Mouse (Mus musculus) limb, embryonic 10.5 days (tissue): ENCODE data around the gene Opcml. TPM values are rescaled to one million over a fixed set of nuclear protein-coding genes. Genes with fewer than 3 reads are reported as not detected.

Experiments used
- DNase-seq: peaks from one replicate; pipeline ENCODE4 v3.0.0-alpha.2; 2017; ENCODE audit warnings: low spot score
- H3K27ac ChIP-seq: fragments of 300-500 bp; sonication (generic); 2 replicates; pipeline ENCODE4 v1.5.1; 2016; ENCODE audit warnings: mild to moderate bottlenecking
- H3K27me3 ChIP-seq: fragments of 300-500 bp; sonication (generic); 2 replicates; pipeline ENCODE4 v1.6.1; 2016; ENCODE audit warnings: low read depth, mild to moderate bottlenecking; ENCODE audit not compliant: poor library complexity, severe bottlenecking
- H3K36me3 ChIP-seq: fragments of 300-500 bp; sonication (generic); 2 replicates; pipeline ENCODE4 v1.6.1; 2016; ENCODE audit warnings: mild to moderate bottlenecking, moderate library complexity
- H3K4me1 ChIP-seq: fragments of 300-500 bp; sonication (generic); 2 replicates; pipeline ENCODE4 v1.6.1; 2016
- H3K4me3 ChIP-seq: fragments of 300-500 bp; sonication (generic); 2 replicates; pipeline ENCODE4 v1.5.1; 2016; ENCODE audit warnings: mild to moderate bottlenecking, moderate library complexity
- H3K9me3 ChIP-seq: fragments of 300-500 bp; sonication (generic); replicated peaks from 2 replicates; pipeline ENCODE4 v1.6.1; 2016; ENCODE audit warnings: mild to moderate bottlenecking
- WGBS: fragments of 180-500 bp; shearing (Covaris S2); methylation state at CpG from one replicate; pipeline ENCODE4 v1.1.7; 2016; 5-methylcytosine and 5-hydroxymethylcytosine counted together
- polyA plus RNA-seq: library from polyadenylated mRNA; unstranded; fragments of >200 nt; fragmentation: Nextera tagmentation; extraction: Ambion mirVana; gene quantifications from 2 replicates; pipeline ENCODE4 v1.2.1, GENCODE M21; 2016

Gene Opcml
- polyA plus RNA-seq, 1 experiment from 2014 or later: 0.46 TPM

- H3K27ac ChIP-seq: no peak overlapping the region
- no peaks in the 10 kb centered on the region for H3K27me3 ChIP-seq
- H3K4me1 ChIP-seq: peaks cover 15% of the 10 kb centered on the region
- DNase-seq: no peak
- WGBS: 92% methylated on average over 2 of the region's 2 CpGs
- H3K9me3 ChIP-seq: no peaks in the 10 kb centered on the region
- H3K4me3 ChIP-seq: no peak overlapping the region
- no peaks in the 10 kb centered on the region for H3K36me3 ChIP-seq
Observed at GRCm38 (mm10) chr9:28825821-28826220, 1035.2 kb downstream of the Opcml start.

GRCm38 (mm10) chr9:28845961-28846570 is 1055.5 kb downstream of the Opcml start:
- Histone ChIP-seq H3K4me3 (no peak overlapping the region), H3K27ac (no peak overlapping the region), H3K4me1 (peaks cover 7% of the 10 kb centered on the region), H3K36me3 (no peaks in the 10 kb centered on the region), H3K9me3 (no peaks in the 10 kb centered on the region), H3K27me3 (no peaks in the 10 kb centered on the region)
- WGBS: 44% methylated on average over 2 of the region's 2 CpGs
- DNase-seq: no peak

GRCm38 (mm10) chr9:28855826-28856225 is 1065.3 kb downstream of the Opcml start:
- Histone ChIP-seq H3K36me3 (no peaks in the 10 kb centered on the region), H3K27ac (no peak overlapping the region), H3K4me3 (no peak overlapping the region), H3K4me1 (no peaks in the 10 kb centered on the region), H3K9me3 (no peaks in the 10 kb centered on the region), H3K27me3 (no peaks in the 10 kb centered on the region)
- 85% methylated on average over 7 of the region's 7 CpGs for WGBS
- no peak for DNase-seq

GRCm38 (mm10) chr9:28861983-28862382 is 1071.4 kb downstream of the Opcml start:
- H3K4me1 ChIP-seq: peaks cover 4% of the 10 kb centered on the region; the same call in 1 of the 2 replicates
- 94% methylated on average over 4 of the region's 4 CpGs for WGBS
- no peak for DNase-seq

GRCm38 (mm10) chr9:28867256-28867655 is 1076.7 kb downstream of the Opcml start:
- Histone ChIP-seq H3K27me3 (no peaks in the 10 kb centered on the region), H3K4me3 (no peak overlapping the region), H3K9me3 (no peaks in the 10 kb centered on the region), H3K36me3 (no peaks in the 10 kb centered on the region), H3K27ac (no peak overlapping the region), H3K4me1 (no peaks in the 10 kb centered on the region)
- no peak for DNase-seq
- 85% methylated on average over 3 of the region's 3 CpGs for WGBS

More at GRCm38 (mm10) chr9:28861983-28862382, 1071.4 kb downstream of the Opcml start:
- H3K4me3 ChIP-seq: no peak overlapping the region
- H3K27ac ChIP-seq: no peak overlapping the region
- H3K27me3 ChIP-seq: no peaks in the 10 kb centered on the region
- no peaks in the 10 kb centered on the region for H3K9me3 ChIP-seq
- no peaks in the 10 kb centered on the region for H3K36me3 ChIP-seq

GRCm38 (mm10) chr9:28870478-28870877 is 1079.9 kb downstream of the Opcml start:
- 86% methylated on average over 1 of the region's 1 CpGs for WGBS
- no peak for DNase-seq
- Histone ChIP-seq H3K4me1 (no peaks in the 10 kb centered on the region), H3K27ac (no peak overlapping the region), H3K4me3 (no peak overlapping the region), H3K27me3 (no peaks in the 10 kb centered on the region), H3K9me3 (no peaks in the 10 kb centered on the region), H3K36me3 (no peaks in the 10 kb centered on the region)

- H3K36me3 ChIP-seq: no peaks in the 10 kb centered on the region
- WGBS: 73% methylated on average over 1 of the region's 1 CpGs
- no peaks in the 10 kb centered on the region for H3K4me1 ChIP-seq
- DNase-seq: no peak
- H3K27me3 ChIP-seq: no peaks in the 10 kb centered on the region
- no peaks in the 10 kb centered on the region for H3K9me3 ChIP-seq
- no peak overlapping the region for H3K27ac ChIP-seq
- H3K4me3 ChIP-seq: no peak overlapping the region
Observed at GRCm38 (mm10) chr9:28882566-28882965, 1092.0 kb downstream of the Opcml start.

GRCm38 (mm10) chr9:28891611-28892010 is 1101.0 kb downstream of the Opcml start:
- H3K4me1 ChIP-seq: no peaks in the 10 kb centered on the region
- H3K27ac ChIP-seq: no peak overlapping the region
- 88% methylated on average over 8 of the region's 8 CpGs for WGBS
- no peak overlapping the region for H3K4me3 ChIP-seq
- no peaks in the 10 kb centered on the region for H3K36me3 ChIP-seq
- no peaks in the 10 kb centered on the region for H3K9me3 ChIP-seq
- H3K27me3 ChIP-seq: no peaks in the 10 kb centered on the region
- DNase-seq: no peak

- WGBS: 95% methylated on average over 1 of the region's 1 CpGs
- no peaks in the 10 kb centered on the region for H3K9me3 ChIP-seq
- no peak for DNase-seq
- no peaks in the 10 kb centered on the region for H3K4me1 ChIP-seq
- H3K4me3 ChIP-seq: no peak overlapping the region
- no peak overlapping the region for H3K27ac ChIP-seq
- no peaks in the 10 kb centered on the region for H3K36me3 ChIP-seq
- H3K27me3 ChIP-seq: no peaks in the 10 kb centered on the region
Observed at GRCm38 (mm10) chr9:28903291-28903690, 1112.7 kb downstream of the Opcml start.

GRCm38 (mm10) chr9:28909738-28910137 is 1119.2 kb downstream of the Opcml start:
- no peaks in the 10 kb centered on the region for H3K9me3 ChIP-seq
- no peaks in the 10 kb centered on the region for H3K36me3 ChIP-seq
- no peak overlapping the region for H3K4me3 ChIP-seq
- H3K27ac ChIP-seq: no peak overlapping the region
- 90% methylated on average over 4 of the region's 4 CpGs for WGBS
- no peaks in the 10 kb centered on the region for H3K27me3 ChIP-seq
- H3K4me1 ChIP-seq: no peaks in the 10 kb centered on the region
- no peak for DNase-seq

- Histone ChIP-seq H3K9me3 (no peaks in the 10 kb centered on the region), H3K4me1 (no peaks in the 10 kb centered on the region), H3K4me3 (no peak overlapping the region), H3K36me3 (no peaks in the 10 kb centered on the region), H3K27me3 (no peaks in the 10 kb centered on the region), H3K27ac (no peak overlapping the region)
- WGBS: 74% methylated on average over 13 of the region's 13 CpGs
- DNase-seq: no peak
Observed at GRCm38 (mm10) chr9:28911571-28912185, 1121.1 kb downstream of the Opcml start.

GRCm38 (mm10) chr9:28932069-28932468 is 1141.5 kb downstream of the Opcml start:
- DNase-seq: no peak
- WGBS: 85% methylated on average over 2 of the region's 2 CpGs

GRCm38 (mm10) chr9:28937163-28937562 is 1146.6 kb downstream of the Opcml start:
- Histone ChIP-seq H3K36me3 (no peaks in the 10 kb centered on the region), H3K9me3 (no peaks in the 10 kb centered on the region), H3K27ac (no peak overlapping the region), H3K4me1 (0 out of 2 replicates have a peak, but pooled peaks cover 5% of the 10 kb centered on the region), H3K27me3 (no peaks in the 10 kb centered on the region), H3K4me3 (no peak overlapping the region)
- DNase-seq: no peak
- WGBS: 89% methylated on average over 6 of the region's 6 CpGs

More at GRCm38 (mm10) chr9:28932069-28932468, 1141.5 kb downstream of the Opcml start:
- H3K36me3 ChIP-seq: no peaks in the 10 kb centered on the region
- H3K9me3 ChIP-seq: no peaks in the 10 kb centered on the region
- no peak overlapping the region for H3K4me3 ChIP-seq
- H3K27me3 ChIP-seq: no peaks in the 10 kb centered on the region
- H3K4me1 ChIP-seq: no peaks in the 10 kb centered on the region
- H3K27ac ChIP-seq: no peak overlapping the region
